Mouse (Mus musculus) hindbrain, embryonic 12.5 days (tissue): ENCODE data around the gene Nkiras2. TPM values are rescaled to one million over a fixed set of nuclear protein-coding genes. Genes with fewer than 3 reads are reported as not detected.

Source experiments
- ATAC-seq: fragments of 200-750 bp; cut with Nextera tagmentation; 2 replicates; pipeline ENCODE4 v1.8.0; 2017; ENCODE audit warnings: moderate TSS enrichment; ENCODE audit not compliant: low FRiP score
- H3K27ac ChIP-seq: fragments of 300-500 bp; sonication (generic); 2 replicates; pipeline ENCODE4 v1.5.1; 2016; ENCODE audit warnings: mild to moderate bottlenecking
- H3K27me3 ChIP-seq: fragments of 300-500 bp; sonication (generic); 2 replicates; pipeline ENCODE4 v1.6.1; 2016; ENCODE audit warnings: mild to moderate bottlenecking
- H3K36me3 ChIP-seq: fragments of 300-500 bp; sonication (generic); 2 replicates; pipeline ENCODE4 v1.6.1; 2016; ENCODE audit warnings: mild to moderate bottlenecking
- H3K4me1 ChIP-seq: fragments of 300-500 bp; sonication (generic); 2 replicates; pipeline ENCODE4 v1.6.1; 2016
- H3K4me2 ChIP-seq: fragments of 300-500 bp; sonication (generic); replicated peaks from 2 replicates; pipeline ENCODE4 v1.6.1; 2016; ENCODE audit warnings: mild to moderate bottlenecking
- H3K4me3 ChIP-seq: fragments of 300-500 bp; sonication (generic); 2 replicates; pipeline ENCODE4 v1.5.1; 2016; ENCODE audit warnings: mild to moderate bottlenecking
- H3K9ac ChIP-seq: fragments of 300-500 bp; sonication (generic); 2 replicates; pipeline ENCODE4 v1.6.1; 2016; ENCODE audit warnings: mild to moderate bottlenecking, moderate library complexity
- H3K9me3 ChIP-seq: fragments of 300-500 bp; sonication (generic); replicated peaks from 2 replicates; pipeline ENCODE4 v1.6.1; 2016; ENCODE audit warnings: mild to moderate bottlenecking
- WGBS: fragments of 180-500 bp; shearing (Covaris S2); methylation state at CpG from one replicate; pipeline ENCODE4 v1.1.7; 2016; 5-methylcytosine and 5-hydroxymethylcytosine counted together
- polyA plus RNA-seq: library from polyadenylated mRNA; unstranded; fragments of >200 nt; fragmentation: Nextera tagmentation; extraction: Ambion mirVana; gene quantifications from 2 replicates; pipeline ENCODE4 v1.2.1, GENCODE M21; 2016

The Nkiras2 gene
- polyA plus RNA-seq: 101 and 109 TPM in 2 replicates

DNA sequence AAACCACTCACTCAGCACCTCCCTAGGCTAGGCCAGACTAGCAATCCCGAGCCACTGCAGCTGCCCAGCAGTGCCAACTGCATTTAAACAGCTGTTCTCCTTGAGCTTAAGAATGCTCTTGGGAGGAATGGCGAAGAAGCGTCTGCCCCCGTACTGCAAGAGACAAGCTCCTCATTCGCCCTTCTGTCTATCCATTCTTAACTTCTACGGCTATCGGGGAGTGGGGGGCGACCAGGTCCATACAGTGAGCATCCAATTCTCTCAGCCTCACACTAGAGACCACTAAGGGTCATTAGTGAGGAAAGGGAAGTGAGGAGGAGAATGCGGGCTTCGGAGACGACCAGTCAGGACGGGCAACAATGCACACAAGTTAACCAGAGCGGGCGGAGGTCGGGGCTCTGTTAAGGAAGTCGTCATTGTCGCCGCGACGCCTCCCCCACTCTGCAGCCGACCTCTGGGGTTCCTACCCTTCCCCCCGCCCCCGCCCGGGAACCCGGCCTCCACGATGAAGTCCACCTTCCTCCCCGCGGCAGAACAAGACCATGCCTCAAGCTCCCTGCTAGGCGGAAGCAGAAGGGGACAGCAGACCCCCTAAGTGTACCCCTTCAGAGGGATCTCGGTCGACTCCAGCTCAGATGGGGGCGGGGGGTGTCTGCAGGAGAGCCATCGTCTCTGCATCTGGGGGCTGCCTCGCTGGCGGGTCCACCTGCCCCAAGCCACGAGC, at the start of gene Nkiras2:
TSS of gene Nkiras2 (plus strand) at position 484 of the 724 bp plus-strand sequence.
- peak; percentile 69 for ATAC-seq
- H3K36me3 ChIP-seq: 0 out of 2 replicates have a peak, but pooled peaks cover 2% of the 10 kb centered on the region
- peak within 1 kb of the TSS; percentile 93 for H3K27ac ChIP-seq
- peaks cover 28% of the 10 kb centered on the region for H3K4me1 ChIP-seq
- peak within 1 kb of the TSS; percentile 93 for H3K9ac ChIP-seq
- H3K27me3 ChIP-seq: no peaks in the 10 kb centered on the region
- peak within 1 kb of the TSS; percentile 90 for H3K4me3 ChIP-seq
- H3K4me2 ChIP-seq: peak within 1 kb of the TSS; percentile 84
- under 1% methylated on average over 36 of the region's 36 CpGs for WGBS
- H3K9me3 ChIP-seq: no peaks in the 10 kb centered on the region

DNA sequence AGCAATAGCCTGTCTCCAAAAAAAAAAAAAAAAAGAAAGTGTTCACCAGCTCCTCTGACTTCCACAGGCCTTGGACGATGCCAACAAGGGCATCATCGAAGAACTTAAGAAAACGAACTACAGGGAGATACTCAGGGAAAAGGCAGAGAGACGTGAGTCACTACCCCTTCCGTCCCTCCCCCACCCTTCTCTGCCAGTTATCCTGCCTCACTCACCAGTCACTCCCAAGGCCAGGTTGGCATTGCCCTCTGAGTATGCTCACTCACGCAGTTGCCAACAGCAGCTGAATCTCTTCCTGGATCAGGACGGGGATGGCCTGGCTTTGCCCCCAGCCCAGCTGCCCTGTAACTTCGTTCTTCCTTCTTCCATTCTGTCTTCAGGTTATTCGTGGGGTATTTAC, 49.3 kb upstream of the Nkiras2 start:
- peaks cover 12% of the 10 kb centered on the region for H3K27me3 ChIP-seq
- 67% methylated on average over 9 of the region's 9 CpGs for WGBS
- H3K9me3 ChIP-seq: no peaks in the 10 kb centered on the region
- no peak overlapping the region for H3K27ac ChIP-seq
- H3K4me2 ChIP-seq: no peak overlapping the region
- no peak overlapping the region for H3K9ac ChIP-seq
- H3K4me1 ChIP-seq: peaks cover 15% of the 10 kb centered on the region
- H3K36me3 ChIP-seq: no peaks in the 10 kb centered on the region
- no peak for ATAC-seq
- H3K4me3 ChIP-seq: no peak overlapping the region

DNA sequence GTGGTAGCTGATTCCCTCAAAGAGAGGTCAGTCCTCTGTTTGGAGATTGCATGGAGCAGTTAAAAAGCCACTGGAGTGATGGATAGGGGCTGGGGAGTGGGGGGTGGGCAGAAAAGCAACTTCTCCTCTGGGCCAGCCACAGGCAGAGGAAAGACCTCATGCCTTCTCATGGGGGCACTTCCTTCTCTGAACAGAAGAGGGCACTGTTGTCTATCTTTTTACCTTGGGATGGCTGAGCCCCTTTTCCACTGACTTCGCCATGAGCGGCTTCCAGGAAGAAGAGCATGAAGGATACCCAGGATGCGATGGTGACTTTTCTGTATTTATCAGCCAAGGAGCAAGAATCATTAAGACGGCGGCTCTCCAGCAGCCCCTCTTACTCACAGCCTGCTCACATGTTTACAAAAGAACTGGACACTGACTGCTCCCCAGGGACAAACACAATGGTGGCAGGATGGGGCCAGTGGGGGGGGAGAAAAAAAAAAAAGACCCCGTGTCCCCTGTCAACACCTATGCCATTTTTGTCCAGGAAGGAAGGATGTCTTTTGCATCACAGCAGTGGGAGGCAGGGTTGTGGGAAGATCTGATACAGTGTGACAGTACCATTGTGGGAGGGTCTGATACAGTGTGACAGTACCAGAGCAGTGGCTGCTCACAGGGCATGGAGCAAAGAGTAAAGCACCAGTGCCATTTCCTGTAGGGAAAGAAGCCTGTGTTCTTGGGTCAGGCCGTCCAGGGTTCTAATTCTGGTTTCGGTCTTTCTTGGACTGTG, 48.4 kb upstream of the Nkiras2 start:
- Histone ChIP-seq H3K4me1 (peaks cover 23% of the 10 kb centered on the region), H3K36me3 (no peaks in the 10 kb centered on the region), H3K4me2 (peak overlapping the region; percentile 50), H3K9ac (peak overlapping the region; percentile 45), H3K4me3 (peak overlapping the region; percentile 22), H3K27me3 (peaks cover 12% of the 10 kb centered on the region), H3K27ac (no peak overlapping the region), H3K9me3 (no peaks in the 10 kb centered on the region)
- ATAC-seq: peak; percentile 73
- WGBS: 9% methylated on average over 8 of the region's 8 CpGs

DNA sequence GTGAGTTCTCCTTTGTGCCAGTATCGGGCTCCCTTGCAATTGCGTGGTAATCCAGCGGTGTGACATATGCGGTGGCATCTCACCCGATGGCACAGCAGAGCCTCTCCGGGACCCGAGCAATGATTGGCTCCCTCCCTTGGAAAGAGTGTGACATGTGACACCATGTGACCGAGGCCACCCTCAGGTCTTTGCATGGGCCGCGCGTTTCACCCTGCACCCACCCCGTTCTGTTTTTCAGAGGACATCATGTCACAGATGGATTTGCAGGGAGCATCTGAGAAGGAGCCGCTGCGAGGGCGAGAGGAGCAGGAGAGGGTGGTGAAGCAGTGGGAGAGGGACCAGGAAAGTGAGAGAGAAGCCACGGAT, 47.9 kb upstream of the Nkiras2 start:
- peaks cover 25% of the 10 kb centered on the region for H3K4me1 ChIP-seq
- H3K4me2 ChIP-seq: peak overlapping the region; percentile 50
- H3K9ac ChIP-seq: peak overlapping the region; percentile 45
- WGBS: 13% methylated on average over 16 of the region's 16 CpGs
- ATAC-seq: no peak
- H3K27ac ChIP-seq: no peak overlapping the region
- H3K36me3 ChIP-seq: no peaks in the 10 kb centered on the region
- H3K9me3 ChIP-seq: no peaks in the 10 kb centered on the region
- H3K27me3 ChIP-seq: peaks cover 12% of the 10 kb centered on the region
- H3K4me3 ChIP-seq: peak overlapping the region; percentile 22

DNA sequence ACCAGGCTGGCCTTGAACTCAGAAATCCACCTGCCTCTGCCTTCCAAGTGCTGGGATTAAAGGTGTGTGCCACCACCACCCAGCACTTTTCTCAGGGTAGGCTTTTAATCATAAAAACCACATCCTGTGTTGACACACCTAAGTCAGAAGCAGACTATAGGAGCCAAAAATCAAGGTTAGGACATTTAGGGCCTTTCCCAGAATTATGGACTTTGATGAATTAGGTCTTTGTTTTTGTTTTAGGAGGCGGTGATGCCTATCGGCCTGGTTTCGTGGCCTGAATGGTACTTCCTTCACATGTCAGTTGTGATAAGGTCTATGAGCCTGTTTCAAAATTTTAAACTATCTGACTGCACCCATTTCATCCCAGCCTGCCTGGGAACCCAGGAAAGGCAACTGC, 44.9 kb upstream of the Nkiras2 start:
- H3K36me3 ChIP-seq: peaks cover 9% of the 10 kb centered on the region
- H3K4me1 ChIP-seq: peaks cover 31% of the 10 kb centered on the region
- H3K4me2 ChIP-seq: peak overlapping the region; percentile 86
- no peaks in the 10 kb centered on the region for H3K9me3 ChIP-seq
- H3K27ac ChIP-seq: no peak overlapping the region
- H3K4me3 ChIP-seq: peak overlapping the region; percentile 63
- peaks cover 12% of the 10 kb centered on the region for H3K27me3 ChIP-seq
- no peak overlapping the region for H3K9ac ChIP-seq
- ATAC-seq: no peak
- 99% methylated on average over 3 of the region's 3 CpGs for WGBS

DNA sequence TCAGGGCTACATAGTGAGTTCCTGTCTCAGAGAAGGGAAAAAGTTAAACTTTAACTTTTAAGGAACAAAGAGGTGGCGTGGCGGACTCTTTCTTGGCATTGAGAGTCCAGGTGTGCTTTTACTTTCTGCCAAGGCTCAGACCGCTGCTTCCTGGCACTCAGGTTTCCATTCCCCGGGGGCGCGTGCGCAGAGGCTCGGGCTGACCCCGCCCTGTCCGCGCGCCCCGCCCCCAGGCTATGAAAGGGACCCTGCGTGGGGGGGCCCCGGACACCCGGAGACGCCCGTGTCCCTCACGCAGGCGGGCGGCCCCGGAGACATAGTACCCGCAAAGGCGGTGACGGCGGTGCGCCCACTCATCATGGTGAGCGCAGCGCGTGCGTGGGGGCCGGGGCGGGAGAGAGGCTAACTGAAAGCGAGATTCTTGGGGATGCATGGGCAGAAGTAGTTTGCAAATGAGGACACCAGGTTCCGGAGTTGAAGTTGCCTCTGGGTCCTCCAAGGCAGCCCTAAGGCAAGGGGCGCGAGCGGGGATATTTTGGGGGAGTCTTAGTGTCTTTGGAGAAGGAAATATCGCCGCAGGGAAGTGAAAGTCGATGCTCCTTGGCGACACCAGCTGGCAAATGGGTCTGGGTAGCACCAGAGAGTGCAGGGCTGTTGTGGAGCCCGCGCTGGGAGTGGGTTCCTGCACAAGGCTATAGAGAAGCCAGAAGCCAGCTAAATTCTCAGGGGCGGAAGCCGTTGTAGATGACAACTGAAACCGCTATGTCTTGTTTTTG, 44.1 kb upstream of the Nkiras2 start, which contains the start of gene Cnp:
TSS of gene Cnp (plus strand) at position 197 of the 776 bp plus-strand sequence.
- Histone ChIP-seq H3K4me1 (peaks cover 31% of the 10 kb centered on the region), H3K27me3 (peaks cover 12% of the 10 kb centered on the region), H3K36me3 (peaks cover 16% of the 10 kb centered on the region), H3K9me3 (no peaks in the 10 kb centered on the region), H3K4me3 (peak within 1 kb of the TSS; percentile 63), H3K9ac (peak within 1 kb of the TSS; percentile 66), H3K27ac (peak within 1 kb of the TSS; percentile 30; the same call in 1 of the 2 replicates), H3K4me2 (peak within 1 kb of the TSS; percentile 86)
- ATAC-seq: peak; percentile 29; the same call in 1 of the 2 replicates
- 2% methylated on average over 47 of the region's 47 CpGs for WGBS

DNA sequence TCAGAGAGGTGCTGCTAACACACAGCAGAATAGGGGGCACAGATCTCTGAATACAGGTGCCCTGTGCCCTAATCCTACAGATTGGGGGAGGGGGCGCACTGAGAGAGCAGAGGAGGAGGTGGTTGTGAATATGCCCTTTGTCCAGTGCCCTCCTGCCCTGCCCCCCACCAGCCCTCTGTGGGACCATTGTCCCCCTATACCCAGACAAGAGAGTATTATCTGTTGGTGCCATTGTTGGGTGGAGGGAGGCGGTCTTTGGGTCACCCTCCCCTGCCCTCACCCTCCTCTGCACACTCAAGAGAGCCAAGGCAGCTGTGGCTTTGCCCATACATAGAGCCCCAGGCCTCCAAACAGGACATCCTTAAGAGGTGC, 43.6 kb upstream of the Nkiras2 start:
- H3K4me1 ChIP-seq: peaks cover 31% of the 10 kb centered on the region
- peak overlapping the region; percentile 86 for H3K4me2 ChIP-seq
- H3K27me3 ChIP-seq: peaks cover 12% of the 10 kb centered on the region
- WGBS: 33% methylated on average over 2 of the region's 2 CpGs
- no peaks in the 10 kb centered on the region for H3K9me3 ChIP-seq
- H3K4me3 ChIP-seq: peak overlapping the region; percentile 63
- H3K27ac ChIP-seq: no peak overlapping the region
- peak overlapping the region; percentile 66 for H3K9ac ChIP-seq
- peak; percentile 27; the same call in 1 of the 2 replicates for ATAC-seq
- H3K36me3 ChIP-seq: peaks cover 20% of the 10 kb centered on the region

DNA sequence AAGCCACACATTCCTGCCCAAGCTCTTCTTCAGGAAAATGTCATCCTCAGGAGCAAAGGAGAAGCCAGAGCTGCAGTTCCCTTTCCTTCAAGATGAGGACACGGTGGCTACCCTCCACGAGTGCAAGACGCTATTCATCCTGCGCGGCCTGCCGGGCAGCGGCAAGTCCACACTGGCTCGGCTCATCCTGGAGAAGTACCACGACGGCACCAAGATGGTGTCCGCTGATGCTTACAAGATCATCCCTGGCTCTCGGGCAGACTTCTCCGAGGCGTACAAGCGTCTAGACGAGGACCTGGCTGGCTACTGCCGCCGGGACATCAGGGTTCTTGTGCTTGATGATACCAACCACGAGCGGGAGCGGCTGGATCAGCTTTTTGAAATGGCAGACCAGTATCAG, 42.8 kb upstream of the Nkiras2 start:
- Histone ChIP-seq H3K27me3 (peaks cover 10% of the 10 kb centered on the region), H3K27ac (no peak overlapping the region), H3K9ac (no peak overlapping the region), H3K36me3 (peaks cover 28% of the 10 kb centered on the region), H3K4me3 (no peak overlapping the region), H3K4me2 (no peak overlapping the region; the same call in 1 of the 2 replicates), H3K9me3 (no peaks in the 10 kb centered on the region), H3K4me1 (peaks cover 25% of the 10 kb centered on the region)
- WGBS: 69% methylated on average over 21 of the region's 21 CpGs
- no peak for ATAC-seq

DNA sequence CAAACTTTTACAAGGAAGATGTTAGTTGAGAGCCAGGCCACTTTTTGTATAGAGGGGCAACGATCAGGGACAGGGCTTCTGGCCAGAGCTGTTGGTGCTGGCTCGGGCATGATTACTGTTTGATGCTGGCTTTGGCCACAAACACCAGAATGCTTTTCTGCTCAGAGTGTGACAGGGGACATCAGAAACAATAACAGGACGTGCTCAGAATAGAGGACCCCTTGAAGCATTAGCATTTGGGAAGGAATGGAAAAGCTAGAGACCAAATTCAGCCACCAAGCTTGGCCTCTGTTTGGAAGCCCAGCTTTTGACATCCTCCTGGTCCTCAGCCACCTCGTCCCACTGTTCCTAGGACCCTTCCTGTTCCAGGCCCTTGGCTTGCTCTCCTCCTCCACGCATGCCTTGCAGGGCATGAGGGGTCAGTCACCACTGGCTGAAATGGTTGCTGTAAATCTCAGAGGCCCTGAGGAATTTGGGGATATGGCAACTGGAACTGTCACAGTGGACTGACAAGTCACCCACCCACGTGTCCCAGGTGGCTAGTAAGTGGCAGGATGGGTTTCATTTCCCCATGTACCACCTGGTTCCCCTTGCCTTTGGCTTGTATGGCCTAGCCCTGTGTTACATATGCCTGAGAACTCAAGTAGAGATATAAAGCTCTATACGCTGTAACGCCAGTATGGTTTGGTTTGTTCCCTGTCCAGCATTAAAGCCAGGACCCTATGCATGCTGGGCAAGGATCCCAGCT, 41.0 kb upstream of the Nkiras2 start:
- Histone ChIP-seq H3K9ac (no peak overlapping the region), H3K27ac (no peak overlapping the region)

DNA sequence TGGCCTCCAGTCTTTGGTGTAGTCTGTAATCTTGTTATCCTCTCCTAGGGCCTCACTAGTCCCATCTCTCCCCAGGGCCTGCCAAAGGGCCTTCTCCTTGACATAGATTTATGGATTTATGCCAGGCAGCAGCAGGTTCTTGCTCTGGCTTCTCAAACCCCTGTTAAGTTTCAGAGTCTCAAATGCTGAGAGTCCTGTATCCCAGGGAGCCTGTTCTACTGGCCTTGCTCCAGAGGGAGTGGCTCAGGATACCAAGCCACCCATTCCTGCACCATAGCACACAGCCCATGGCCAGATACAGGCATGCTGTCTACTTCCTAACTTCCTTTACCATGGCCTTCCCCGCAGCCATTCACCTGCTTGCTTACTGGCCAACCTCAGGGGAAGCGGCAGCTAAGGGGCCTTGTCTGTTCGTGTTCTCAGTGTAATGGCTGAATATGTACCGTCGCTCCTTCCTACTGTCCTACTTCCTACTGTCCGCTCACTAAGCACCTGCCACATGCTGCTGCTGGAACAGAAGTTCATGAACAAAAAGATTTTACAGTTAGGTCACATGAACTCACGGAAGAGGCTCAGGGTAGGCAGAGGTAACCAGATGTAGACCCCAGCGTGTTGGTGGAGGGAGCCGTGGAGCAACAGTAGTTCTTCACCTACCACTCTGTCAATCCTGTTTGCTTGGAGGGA, 39.8 kb upstream of the Nkiras2 start:
- peaks cover 58% of the 10 kb centered on the region for H3K36me3 ChIP-seq
- no peak overlapping the region for H3K9ac ChIP-seq
- H3K9me3 ChIP-seq: no peaks in the 10 kb centered on the region
- WGBS: 94% methylated on average over 9 of the region's 9 CpGs
- peaks cover 20% of the 10 kb centered on the region for H3K4me1 ChIP-seq
- ATAC-seq: no peak
- H3K27ac ChIP-seq: no peak overlapping the region
- no peaks in the 10 kb centered on the region for H3K27me3 ChIP-seq
- no peak overlapping the region for H3K4me2 ChIP-seq
- no peak overlapping the region for H3K4me3 ChIP-seq

More for the DNA sequence above, 41.0 kb upstream of the Nkiras2 start:
- Histone ChIP-seq H3K4me3 (no peak overlapping the region), H3K27me3 (no peaks in the 10 kb centered on the region), H3K4me2 (no peak overlapping the region), H3K9me3 (no peaks in the 10 kb centered on the region), H3K4me1 (peaks cover 20% of the 10 kb centered on the region), H3K36me3 (peaks cover 45% of the 10 kb centered on the region)
- WGBS: 80% methylated on average over 8 of the region's 8 CpGs
- ATAC-seq: no peak

DNA sequence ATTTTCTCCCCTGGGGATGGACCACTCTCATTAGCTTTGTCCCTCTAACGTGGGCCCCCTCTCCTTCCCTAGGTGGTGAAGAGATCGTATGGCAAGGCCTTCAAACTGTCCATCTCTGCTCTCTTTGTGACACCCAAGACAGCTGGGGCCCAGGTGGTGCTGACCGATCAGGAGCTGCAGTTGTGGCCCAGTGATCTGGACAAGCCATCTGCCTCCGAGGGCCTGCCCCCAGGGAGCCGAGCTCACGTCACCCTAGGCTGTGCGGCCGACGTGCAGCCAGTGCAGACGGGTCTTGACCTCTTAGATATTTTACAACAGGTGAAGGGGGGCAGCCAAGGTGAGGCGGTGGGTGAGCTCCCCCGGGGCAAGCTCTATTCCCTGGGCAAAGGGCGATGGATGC, 38.8 kb upstream of the Nkiras2 start:
- ATAC-seq: no peak
- no peaks in the 10 kb centered on the region for H3K9me3 ChIP-seq
- no peak overlapping the region for H3K4me2 ChIP-seq
- H3K27me3 ChIP-seq: no peaks in the 10 kb centered on the region
- H3K4me1 ChIP-seq: peaks cover 12% of the 10 kb centered on the region
- no peak overlapping the region for H3K27ac ChIP-seq
- no peak overlapping the region for H3K9ac ChIP-seq
- H3K36me3 ChIP-seq: peaks cover 68% of the 10 kb centered on the region
- 83% methylated on average over 13 of the region's 13 CpGs for WGBS
- no peak overlapping the region for H3K4me3 ChIP-seq
